Mouse (Mus musculus) left cerebral cortex, adult 8-10 months (tissue): ENCODE data around the gene Tmprss3. TPM values are rescaled to one million over a fixed set of nuclear protein-coding genes. Genes with fewer than 3 reads are reported as not detected.

Experiments used
- DNase-seq, 2 experiments: peaks; one replicate each; pipeline ENCODE4 v3.0.0; 2022; ENCODE audit warnings: low spot score in 2 of 2
- total RNA-seq, 4 experiments: library from RNA; stranded (reverse); gene quantifications; 2 replicates each; pipeline ENCODE4 v1.2.4; 2022

Tmprss3 gene
- total RNA-seq, 4 experiments from 2014 or later: 0.21 TPM; not detected in 3

DNA sequence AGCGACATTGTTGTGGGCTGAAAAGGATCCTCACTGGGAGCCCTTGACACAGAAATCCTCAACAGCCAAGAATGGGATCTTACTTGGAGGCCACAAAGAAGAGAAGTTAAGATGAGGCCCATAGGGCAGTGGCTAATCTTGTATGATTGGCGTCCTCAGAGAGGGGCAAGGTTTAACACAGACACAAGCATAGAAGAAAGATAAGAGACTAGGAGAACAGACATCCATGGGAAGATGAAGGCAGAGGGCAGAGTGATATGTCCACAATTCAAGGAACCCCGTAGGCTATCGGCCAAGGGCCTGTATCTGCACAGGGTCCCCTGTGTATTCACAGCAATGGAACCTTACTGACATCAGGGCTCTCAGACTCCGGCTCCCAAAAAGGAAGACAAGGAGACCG is 3.6 kb downstream of the Tmprss3 start:
- DNase-seq: no peak

DNA sequence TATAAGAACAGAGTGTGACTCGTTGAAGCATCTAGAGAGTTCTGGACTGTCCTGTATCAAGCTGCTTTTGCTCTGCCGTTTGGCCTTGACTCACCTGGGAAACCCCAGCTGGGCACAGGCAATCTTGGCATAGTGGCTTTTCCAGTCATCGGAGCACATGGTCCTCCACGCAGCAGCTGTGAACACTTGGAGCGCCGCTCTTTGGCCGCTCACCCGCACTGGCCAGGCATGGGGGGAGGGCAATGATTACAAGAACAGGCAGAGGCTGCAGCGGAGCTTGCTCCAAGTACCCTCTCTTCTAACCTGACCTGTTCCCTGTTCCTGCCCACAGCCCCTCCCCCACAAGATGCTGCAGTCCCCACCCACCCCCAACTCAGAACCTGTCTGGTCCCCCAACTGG is 5.4 kb downstream of the Tmprss3 start:
- no peak for DNase-seq

DNA sequence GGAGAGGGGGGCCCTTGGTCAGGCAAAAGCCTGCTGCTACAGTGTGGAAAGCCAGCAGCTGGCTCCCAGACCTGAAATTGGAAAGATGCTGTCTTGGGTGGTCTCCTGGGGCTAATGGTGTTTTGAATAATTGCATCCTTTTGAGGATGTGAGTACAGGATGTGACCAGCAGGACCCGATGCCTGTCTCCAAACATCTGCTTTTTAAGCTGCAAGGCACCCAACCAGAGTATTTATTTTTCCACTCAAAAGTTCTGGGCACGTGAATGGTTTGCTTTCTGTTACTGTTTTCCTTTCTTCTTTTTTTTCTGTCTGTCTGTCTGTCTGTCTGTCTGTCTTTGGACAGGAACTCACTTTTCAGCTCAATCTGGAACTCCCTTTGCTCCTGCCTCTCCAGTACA is 6.1 kb downstream of the Tmprss3 start:
- DNase-seq: no peak

DNA sequence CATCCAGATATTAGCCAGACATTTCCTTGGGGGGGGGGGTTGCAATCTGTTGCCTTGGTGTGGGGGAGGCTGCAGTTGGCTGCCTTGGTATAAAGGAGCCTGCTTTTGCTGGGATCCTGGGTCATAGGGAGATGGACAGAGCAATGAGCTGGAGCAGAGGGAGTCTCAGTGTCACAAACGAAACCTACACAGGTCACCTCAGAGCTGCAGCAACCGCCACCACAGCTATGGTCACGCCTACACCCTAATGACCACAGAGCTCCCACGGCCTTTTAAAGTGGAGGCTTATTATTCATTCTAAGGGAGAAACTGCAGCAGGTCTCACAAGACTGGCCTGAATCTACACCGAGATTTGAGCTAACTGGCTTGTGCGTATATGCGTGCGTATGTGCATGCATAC is 7.0 kb downstream of the Tmprss3 start:
- DNase-seq: no peak

DNA sequence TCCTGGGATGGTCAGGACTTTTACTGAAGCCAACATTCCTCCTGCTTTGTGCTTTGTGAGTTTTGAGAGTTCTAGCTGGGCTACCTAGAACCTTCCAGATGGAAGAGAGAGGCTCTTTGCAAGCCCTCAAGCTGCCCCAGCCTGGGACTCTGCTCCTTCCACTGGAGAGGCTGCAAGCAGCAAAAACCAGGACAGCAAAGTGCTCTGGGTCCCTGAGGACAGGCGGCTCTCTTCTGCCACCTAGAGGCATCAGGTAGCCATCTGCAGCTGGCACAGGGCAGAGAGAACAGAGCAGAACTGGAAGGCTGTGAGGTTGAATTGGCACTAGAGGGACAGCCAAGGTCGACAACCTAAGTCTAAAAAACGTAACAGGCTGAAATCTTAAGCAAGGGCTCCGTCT is 11.4 kb downstream of the Tmprss3 start:
- DNase-seq: peak; percentile 27 to 43

DNA sequence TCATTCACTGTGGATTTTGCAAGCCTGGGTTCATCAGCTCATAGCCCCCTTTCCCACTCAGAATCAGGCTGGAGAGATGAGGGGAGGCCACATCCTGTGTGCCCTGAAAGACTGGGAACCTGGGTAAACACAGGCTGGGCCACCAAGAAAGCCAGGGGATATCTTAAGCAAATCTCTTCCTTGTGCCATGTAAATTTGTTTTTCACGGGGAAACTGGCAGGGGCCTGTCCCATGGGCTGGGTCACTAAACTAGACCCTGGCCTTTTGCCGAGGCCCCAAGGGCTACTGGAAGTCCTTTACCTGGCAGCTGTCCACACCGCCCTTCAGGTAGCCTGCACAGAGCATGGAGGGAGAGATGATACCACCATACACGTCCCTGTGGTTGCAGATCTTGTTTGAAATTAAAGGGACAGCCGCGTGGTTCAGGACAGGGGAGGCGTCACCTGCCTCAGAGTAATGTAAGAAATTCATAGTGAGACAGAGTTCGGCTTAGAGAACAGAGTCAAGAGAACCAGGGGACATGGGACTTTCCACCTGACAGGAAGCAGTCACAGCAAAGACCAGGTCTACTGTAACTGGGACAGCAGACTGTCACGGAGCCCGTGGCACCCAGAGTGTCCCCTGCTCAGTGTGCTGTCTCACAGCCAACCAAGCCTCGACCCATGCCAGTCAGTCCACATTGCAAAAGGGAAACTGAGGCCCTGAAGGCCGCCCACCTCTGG is 14.3 kb downstream of the Tmprss3 start:
- no peak for DNase-seq

DNA sequence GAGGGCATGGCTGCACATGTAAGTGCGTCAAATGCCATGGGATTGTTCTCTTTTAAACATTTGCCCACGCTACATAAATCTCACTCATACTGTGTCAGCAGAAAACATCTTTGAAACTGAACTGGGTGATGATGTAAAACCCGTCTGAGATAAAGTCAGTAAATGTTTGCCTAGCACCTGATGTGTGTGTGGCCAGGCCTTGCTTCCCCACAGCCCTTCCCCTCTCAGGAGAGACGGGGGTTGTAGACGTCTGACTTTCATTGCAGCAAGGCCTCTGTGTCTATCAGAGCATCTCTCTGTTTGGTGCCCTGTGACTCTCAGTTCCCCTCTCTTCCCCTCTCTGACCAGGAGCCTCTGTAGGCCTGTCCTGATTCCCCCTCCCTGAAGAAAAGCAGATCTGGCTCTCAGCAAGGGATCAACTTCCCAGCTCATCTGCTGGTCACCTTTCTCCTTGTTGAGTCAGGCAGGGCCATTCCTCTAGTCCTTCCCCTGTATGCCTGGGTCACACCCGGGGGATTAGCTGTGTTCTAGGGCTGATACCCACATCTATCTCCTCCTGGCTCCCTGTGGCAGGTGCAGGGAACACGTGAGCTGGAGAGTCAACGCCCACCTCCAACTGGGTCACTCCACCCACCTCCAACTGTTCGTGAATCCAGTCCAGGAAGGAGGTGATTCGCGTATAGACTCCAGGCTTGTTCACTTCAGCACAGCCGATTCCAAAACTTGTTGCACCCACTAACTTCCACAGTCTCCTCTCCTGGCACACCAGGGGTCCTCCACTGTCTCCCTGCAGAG is 15.4 kb downstream of the Tmprss3 start:
- DNase-seq: peak in 1 of 2 experiments; percentile 20

DNA sequence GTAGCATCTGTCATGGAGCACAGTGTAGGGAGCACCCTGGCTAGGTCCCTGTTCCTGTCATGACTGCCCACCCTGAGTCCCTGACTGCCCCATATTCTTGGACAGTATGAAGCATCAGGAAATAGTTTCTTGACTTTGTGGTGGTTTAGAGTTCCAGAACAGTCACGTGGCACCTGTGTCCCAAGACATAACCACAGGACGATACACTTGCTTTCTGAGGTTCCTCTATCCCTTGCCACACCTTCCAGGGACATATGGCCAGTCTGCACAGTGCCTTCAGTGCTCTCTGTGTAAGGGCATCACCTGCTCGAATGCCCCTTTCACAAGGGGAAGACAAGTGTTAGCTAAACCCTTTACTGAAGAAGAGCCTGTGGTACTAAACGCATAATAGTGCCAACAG is 17.3 kb downstream of the Tmprss3 start:
- no peak for DNase-seq

DNA sequence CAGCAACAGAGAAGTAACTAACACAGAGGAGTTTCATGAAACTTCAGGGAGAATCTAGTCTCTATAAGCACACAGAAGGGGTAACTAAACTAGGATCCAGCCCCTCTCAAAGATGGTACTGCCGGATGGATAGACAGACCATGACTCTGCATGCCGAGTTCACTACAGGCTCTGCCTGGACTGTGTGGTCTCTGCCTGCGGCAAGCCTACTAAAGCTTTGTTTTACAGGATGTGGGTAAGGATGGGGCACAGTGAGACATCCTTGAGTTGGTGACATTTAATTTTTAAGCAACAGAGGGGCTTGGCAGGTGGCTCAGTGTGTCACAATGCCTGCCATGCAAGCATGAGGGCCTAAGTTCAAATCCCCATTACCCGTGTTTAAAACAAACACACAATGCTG is 22.5 kb downstream of the Tmprss3 start:
- DNase-seq: no peak

DNA sequence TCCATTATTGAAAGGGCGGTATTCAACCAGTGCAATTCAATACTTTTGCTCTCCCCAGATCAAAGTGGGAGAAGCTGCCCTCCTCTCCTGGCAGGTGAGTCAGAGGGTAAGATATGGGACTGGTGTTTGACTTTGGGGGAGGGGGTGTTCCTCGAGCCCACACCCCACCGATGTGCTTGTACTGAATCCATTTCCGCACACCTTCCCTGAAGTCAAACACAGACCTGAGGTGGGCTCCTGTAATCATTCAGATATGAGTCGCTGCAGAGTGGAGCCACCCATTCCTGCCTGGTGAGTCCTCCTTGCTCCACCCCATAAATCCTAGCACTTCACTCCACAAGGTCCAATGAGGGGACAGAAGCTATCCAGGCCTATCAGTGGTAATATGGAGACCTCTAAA is 29.0 kb downstream of the Tmprss3 start:
- DNase-seq: no peak

DNA sequence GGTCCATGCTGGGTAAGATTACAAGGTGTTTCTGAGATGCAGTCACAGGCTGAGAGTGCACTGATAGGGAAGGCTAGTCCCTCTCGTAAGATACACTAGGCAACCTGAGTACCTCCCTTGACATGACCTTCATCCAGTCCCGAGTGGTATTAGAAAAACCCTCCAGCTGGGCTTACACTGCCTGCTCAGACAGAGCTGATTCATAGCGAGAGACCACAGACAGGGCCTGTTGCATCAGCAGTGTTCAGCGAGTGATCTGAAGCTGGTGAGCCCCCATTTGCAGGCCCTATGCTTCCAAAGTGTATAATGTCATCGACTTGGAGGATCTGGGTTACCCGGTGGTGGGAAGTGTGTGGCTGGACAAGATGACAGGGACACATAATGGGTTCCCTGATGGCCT is 33.6 kb downstream of the Tmprss3 start, which contains the start of gene Tff1:
Tff1 (minus strand) TSS at position 151 of the 400 bp plus-strand sequence.
- no peak for DNase-seq

DNA sequence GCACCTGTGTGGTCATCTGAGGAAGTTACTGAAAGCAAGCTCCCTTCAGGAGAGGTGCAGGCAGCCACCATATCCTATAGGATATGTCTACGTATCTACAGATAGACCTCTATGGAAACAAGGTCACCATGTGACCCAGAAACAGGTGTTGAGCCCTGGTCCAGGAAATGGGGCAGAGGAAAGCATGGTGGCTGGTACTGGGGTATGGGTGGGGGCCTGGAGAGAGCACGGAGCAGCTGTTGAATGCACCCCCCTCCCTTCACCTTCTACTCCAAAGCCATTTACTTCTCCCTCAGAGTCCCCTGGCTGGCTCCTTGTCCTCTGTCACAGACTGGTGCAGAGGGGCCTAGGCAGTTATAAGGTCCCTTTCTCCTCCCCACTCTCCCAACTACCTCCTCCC is 35.0 kb downstream of the Tmprss3 start:
- no peak for DNase-seq

DNA sequence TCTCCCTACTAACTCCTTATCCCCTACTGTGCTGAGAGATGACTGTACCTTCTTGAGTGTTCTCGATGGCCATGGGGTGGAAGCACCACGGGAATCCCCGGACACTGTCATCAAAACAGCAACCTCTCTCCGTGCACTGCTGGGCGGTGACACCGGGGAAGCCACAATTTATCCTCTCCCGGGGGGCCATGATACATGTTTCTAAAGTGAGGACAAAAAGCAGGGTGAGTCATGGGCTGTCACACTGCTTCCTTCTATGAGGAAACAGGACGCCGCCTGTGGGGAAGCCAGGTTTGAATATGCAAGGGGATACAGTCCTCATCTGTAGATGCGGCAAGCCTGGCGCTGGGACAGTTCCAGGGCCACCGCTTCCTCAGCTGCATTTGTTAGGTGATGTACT is 36.2 kb downstream of the Tmprss3 start:
- no peak for DNase-seq

DNA sequence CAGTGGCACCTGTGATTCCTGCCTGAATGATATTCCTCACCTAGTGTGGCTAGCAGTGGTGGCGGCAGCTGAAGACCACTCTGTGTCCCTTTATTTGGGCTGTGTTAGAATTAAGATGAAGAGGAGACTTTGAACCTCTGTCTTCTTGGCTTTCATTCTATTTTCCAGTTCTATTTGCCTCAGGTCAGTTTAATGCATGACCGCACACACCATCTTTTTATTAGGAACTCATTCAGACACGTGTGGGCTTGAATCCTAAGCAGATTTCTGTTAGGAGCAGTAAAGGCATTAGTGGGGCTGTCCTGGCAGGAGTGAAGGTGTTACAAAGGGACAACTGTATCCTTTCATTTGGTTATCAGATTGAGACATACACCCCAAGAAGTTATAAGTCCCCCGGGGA is 38.5 kb downstream of the Tmprss3 start:
- DNase-seq: no peak

DNA sequence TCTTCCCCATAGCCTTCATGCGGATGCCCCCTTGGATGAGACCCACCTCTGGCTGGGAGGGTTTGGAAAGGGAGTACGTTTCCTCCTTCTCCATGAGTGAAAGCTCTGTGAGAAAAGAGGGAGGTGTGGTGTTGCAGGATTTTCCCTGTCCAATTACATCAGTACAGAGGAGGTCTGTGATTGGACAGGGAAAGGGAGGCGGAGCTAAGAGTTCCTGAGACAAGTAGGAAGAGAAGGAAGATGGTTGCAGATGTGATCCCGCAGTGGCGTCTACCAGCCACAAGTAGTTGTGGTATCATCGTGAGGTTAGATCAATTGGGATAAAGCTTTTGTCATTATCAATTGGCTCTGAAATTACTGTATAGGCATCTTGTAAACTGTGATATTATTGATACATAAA is 40.9 kb downstream of the Tmprss3 start:
- DNase-seq: no peak

DNA sequence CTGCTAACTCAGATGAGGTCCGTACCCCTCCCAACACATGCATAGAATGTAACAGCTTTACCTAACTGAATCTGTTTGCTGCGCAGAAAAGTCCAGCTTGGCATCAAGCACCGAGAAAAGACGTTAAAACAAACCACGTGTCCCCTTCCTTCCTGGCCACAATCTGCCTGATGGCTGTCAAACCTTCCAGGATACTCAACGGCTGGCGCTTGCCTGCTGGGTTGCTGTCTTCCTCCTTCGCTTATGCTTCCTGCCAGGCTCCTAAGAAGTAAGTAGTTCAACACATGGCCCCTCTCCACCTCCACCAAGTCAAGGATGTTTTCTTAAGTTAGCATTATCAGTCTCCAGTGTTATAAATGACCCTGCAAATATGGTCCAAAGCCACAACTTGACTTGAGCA is 45.0 kb downstream of the Tmprss3 start:
- DNase-seq: no peak

DNA sequence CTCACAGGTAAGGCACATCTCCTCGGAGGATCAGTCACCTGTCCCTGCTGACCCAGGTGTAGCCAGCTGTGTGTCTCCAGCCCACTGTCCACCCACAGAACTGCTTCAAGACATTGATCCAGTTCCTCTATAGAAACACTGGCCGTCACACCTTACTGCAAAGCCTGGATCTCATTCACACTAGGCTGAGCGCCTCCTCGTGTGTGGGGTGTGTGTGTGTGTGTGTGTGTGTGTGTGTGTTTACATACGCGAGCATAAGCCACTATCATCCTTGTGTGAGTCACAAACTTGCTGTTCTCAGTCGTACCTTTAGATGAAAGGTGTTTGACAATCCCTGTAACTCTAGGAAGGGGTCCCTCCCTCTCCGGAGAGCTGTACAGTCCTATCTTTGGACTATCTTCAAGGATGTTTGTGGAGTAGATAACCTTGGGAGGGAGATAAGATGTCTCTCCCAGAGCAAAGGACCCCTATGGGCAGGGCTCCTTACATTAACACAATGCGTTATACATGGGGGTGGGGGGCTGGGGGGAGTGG is 45.7 kb downstream of the Tmprss3 start:
- DNase-seq: no peak

DNA sequence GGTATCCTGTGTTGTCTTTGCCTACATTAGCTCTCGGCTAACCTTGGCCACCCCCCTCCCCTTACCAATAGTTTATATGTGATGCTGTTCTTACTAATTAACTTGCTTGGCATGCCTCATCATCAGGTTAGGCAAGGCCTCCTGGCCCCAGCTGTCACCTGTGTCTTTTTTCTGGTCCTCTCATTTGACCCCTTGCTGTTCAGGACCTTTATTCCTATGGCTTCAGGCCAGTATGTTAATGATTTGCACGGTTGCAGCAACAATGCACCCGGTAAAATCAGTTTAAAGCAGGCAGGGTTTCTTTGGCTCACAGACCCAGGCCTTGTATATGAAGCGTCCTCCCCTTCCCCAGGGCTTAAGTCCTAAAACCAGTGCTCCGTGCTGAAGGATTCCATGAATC is 46.3 kb downstream of the Tmprss3 start:
- DNase-seq: no peak

DNA sequence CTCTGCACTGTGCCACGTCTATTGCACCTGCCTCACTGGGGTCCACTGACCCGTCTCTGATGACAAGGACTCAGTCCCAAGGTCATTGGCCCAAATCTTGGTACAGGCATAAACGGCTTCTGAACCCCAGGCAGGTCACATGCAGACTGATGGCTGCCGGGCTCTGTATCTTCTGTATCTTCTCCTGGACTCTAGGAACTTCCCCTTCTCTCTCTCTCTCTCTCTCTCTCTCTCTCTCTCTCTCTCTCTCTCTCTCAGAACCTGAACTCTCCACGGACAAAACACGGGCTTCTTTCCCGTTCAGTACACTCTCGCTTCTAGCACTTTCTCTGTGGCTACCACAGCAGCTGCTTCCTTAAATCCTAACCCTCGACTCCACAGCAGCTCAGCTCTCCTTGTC is 52.8 kb downstream of the Tmprss3 start:
- no peak for DNase-seq

DNA sequence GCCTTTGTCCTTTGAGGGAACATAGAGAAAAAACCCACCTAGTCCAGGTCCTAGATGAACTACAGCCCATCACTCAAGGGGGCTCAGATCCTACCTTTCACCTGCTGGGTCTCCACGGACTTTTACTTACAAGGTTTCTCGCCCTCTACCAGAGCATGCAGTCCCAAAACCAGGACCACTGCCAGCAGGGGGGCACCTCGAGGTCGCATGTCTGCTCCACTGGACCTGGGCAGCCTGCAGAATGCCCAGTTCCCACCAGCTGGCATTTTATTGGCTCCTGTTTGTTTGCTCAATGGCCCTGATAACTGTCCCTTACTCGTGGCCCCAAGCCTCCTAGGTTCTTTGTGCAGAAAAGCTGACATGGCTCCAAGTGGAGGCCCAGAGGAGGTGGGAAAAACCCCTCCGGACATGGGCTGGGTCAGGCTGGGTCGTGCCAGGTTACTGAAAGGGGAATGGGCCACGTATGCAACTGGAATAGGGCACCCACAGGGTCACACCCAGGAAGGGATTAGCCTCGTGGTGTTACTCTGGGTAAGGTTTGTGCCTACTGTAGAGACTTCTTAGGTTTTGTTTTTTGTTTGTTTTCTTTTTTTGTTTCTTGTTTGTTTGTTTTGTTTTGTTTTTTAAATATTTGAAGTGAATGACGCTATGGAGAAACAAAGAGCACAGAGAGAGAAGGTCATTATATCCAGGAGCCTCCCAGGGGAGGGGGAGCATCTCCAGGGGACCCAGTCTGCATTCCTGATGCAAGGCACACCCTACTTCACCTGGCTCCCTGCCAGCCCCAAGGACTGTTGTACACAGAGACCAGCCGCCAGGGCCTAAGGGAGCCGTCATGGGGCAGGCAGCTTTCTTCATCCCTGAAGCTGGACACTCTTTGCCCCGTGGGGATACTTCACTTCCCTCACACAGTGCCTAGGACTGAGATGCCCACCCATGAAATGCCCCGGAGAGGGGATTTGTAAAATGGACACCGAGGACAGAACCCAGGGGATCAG is 54.4 kb downstream of the Tmprss3 start, which contains the start of gene Tff2:
Tff2 (minus strand) TSS at position 243 of the 998 bp plus-strand sequence.
- no peak for DNase-seq

DNA sequence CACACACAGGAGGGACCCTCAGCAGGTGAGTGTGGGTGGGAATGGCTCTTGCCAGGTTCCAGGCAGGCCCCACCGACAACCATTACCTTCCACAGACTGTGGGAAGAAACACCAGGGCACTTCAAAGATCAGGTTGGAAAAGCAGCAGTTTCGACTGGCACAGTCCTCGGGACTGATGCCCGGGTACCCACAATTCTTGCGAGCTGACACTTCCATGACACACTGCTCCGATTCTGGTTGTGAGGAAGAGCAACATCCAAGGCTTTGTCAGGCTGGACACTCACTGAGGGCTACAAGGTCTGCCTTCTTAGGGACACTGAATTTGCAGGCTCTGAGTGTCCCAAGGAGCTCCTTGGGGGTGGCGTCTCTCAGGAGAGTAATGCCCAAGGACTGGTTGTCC is 56.7 kb downstream of the Tmprss3 start:
- no peak for DNase-seq
